Mouse (Mus musculus) frontal cortex, adult 2 months (tissue): ENCODE results near the gene Dnajc11. TPM values are rescaled to one million over a fixed set of nuclear protein-coding genes. Genes with fewer than 3 reads are reported as not detected.

Experiments used
- DNase-seq, 2 experiments: peaks; one replicate each; pipeline ENCODE4 v3.0.0; 2022; ENCODE audit warnings: low spot score in 1 of 2; ENCODE audit errors: extremely low spot score in 1 of 2
- polyA plus RNA-seq: library from polyadenylated mRNA; depleted of rRNA; stranded (reverse); fragments of >200 nt; gene quantifications from 2 replicates; pipeline ENCODE4 v1.2.3, GENCODE M21; 2012

The Dnajc11 gene
- polyA plus RNA-seq, 1 experiment = 62.5 TPM

DNA sequence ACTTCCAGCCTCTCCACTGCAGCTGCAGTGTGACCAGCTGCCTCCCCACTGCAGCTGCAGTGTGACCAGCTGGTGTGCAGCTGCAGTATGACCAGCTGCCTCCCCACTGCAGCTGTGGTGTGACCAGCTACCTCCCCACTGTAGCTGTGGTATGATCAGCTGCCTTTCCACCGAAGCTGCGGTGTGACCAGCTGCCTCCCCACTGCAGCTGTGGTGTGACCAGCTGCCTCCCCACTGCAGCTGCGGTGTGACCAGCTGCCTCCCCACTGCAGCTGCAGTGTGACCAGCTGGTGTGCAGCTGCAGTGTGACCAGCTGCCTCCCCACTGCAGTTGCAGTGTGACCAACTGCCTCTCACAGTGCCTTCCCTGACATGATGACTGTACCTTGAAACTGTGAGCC is 11.4 kb upstream of the Dnajc11 start:
- DNase-seq = no peak

GRCm38 (mm10) chr4:151932576-151933504 is 651 bp upstream of the Dnajc11 start:
- DNase-seq = no peak

GRCm38 (mm10) chr4:151934215-151934572 is 703 bp downstream of the Dnajc11 start:
- no peak for DNase-seq

GRCm38 (mm10) chr4:151937441-151937840 is 4.0 kb downstream of the Dnajc11 start:
- DNase-seq = no peak

DNA sequence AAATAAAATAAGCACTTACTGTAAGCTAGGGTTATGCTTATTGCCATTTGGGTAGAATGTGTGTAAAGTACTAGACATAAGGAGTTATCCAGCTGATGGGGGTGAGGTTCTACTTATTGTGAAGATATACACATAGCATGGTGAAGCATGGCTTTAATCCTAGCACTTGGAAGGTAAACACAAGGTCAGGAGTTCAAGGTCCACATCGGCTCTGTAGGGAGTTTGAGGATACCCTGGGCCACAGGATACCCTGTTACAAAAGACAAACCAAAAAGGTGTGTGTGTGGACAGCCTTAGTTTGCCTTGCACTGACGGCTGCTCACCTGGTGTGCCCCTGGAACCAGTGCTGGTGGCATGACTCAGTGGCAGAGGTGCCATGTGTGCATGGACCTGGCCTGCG is 4.6 kb downstream of the Dnajc11 start:
- DNase-seq = no peak

GRCm38 (mm10) chr4:151946211-151946610 is 12.7 kb downstream of the Dnajc11 start:
- no peak for DNase-seq

GRCm38 (mm10) chr4:151948497-151949471 is 15.3 kb downstream of the Dnajc11 start:
- DNase-seq = no peak

- DNase-seq = no peak
These were observed 19.7 kb downstream of the Dnajc11 start for GRCm38 (mm10) chr4:151953209-151953608.

DNA sequence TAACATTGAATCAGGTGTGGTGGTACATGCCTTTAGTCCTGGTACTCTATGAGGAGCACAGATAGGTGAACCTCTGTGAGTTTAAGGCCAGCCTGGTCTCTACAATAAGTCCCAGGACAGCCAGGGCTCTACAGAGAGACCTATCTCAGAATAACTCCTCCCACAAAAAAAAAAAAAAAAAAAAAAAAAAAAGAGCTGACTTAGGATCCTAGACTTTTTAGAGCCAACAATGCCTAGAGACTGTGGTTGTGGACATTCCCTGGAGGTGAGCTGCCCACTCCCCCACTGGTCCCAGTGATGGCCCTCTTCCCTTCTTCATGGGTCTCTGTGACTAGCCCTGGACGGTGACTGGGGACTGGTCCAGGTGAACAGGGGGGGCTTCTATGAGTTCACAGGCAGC is 22.3 kb downstream of the Dnajc11 start:
- DNase-seq = no peak

- no peak for DNase-seq
These were observed 24.3 kb downstream of the Dnajc11 start for GRCm38 (mm10) chr4:151957584-151958315.

DNA sequence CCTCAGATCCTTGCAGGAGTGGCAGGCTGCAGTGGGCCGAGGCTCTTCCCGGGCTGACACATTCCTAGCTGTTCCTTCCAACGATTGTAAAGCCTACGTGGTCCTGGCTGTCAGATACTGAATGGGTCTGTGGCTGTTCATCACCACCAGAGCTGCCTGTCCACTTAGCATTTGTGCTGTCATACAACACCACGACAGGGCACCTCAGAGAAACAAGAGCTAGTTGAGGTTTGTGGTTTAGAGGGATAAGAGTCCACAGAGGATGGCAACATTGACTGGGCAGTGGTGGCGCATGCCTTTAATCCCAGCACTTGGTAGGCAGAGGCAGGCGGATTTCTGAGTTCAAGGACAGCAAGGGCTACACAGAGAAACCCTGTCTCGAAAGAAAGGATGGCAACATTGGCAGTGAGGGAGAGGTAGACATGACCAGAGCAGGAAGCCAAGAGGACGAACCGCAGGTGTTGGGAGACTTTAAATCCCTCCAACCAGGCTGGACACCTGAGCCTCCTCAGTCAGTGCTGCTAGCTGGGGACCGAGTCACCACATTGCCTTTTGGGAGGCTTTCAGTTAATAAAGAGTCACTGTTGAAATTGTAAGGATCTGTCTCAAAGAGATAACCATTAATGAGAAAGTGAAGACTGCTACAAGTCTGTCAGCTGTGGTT is 26.5 kb downstream of the Dnajc11 start:
- no peak for DNase-seq

DNA sequence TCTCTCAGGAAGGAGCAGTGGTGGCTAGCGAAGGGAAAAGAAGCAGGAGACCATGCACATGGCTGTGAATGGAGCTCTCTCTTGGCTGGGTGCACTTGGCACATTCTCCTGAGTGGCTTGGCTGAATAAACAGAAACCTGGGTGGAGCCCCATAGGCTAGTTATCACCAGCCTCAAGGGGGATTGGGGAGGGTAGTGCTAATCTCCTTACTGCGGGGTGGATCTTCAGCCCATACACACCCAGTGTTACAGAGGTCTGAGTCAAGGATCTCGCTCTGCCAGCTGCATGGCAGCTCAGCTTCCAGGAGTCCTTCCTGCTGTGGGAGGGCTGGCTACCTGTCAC is 27.0 kb downstream of the Dnajc11 start:
- no peak for DNase-seq

GRCm38 (mm10) chr4:151962817-151963216 is 29.3 kb downstream of the Dnajc11 start:
- DNase-seq = no peak

DNA sequence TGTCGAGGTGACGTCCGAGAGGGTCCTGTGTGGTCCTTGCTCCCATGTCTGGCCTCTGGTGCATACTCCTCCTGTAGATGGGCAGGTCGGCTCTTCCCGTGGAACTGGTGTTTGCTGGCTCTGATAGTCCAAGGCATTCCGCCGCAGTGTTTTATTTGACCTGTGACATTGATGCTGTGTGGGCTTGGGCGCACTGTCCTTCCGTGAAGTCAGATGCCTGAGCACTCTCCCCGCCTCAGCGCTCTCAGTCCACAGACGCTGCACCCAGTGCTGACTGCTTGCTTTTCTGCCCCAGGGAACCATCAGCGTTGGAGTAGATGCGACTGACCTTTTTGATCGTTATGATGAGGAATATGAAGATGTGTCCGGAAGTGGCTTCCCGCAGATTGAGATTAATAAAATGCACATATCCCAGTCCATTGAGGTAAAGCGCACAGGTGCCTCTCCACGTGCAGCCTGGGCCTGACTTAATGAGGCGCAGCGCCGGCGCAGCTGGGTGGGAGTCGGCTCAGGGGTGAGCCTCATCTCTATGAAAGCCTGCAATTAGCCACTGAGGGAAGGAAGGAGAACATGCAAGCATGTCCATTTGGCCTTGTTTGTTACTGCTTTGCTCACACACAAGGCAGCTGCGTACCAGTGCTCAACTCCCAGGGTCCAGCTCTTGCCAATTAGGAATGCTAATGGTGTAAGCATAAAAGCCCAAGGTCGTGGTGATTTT is 34.9 kb downstream of the Dnajc11 start:
- no peak for DNase-seq

DNA sequence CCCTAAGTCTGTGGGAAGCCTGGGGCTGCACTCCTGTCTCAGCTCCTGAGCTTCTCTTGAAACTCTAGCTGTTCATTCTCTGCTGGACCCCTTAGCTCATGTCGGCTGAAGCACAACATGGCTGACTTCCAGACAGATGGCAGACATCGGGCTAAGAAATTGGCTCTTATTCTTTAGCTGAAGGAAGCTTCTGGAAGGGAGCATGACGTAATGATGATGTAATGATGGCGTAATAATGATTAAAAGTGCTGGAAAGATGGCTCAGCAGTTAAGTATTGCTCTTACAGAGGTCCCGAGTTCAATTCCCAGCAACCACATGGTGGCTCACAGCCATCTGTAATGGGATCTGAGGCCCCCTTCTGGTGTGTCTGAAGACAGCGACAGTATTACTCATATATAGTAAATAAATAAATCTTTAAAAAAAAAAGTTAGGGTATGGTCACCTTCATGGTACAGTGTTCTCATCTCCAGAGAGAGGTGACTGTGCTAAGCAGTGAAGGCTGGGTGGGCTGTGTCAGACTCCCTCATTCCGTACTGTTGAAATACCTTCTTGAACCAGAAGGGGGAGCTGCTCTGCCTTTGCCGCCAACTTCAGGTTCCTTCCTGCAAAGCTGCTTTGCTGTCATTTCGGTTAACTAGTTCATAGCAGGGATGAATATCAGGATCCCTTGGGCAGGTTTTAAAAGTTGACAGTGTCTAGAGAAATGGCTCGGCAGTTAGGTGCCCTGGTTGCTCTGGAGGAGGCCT is 38.9 kb downstream of the Dnajc11 start:
- peak in 1 of 2 experiments; percentile 69 for DNase-seq

GRCm38 (mm10) chr4:151975441-151975840 is 42.0 kb downstream of the Dnajc11 start:
- no peak for DNase-seq

DNA sequence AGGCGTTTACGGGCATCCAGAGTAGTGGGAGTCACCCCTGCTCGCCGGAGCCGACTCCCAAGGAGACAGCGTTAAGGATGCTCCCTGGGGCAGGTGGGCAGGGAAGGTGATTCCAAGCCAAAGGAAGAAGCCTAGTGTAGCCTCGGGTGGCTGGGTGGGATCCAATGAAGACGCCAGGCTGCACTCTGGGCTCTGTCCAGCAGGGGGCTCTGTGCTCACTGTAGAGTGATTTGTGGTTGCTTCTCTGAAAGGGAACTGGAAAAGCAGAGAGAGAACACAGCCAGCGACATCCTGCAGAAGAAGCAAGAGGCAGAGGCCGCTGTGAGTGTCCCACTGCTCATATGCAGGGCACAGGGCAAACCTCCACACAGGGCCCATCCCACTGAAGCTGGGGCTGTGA is 44.3 kb downstream of the Dnajc11 start:
- peak; percentile 76 to 95 for DNase-seq

DNA sequence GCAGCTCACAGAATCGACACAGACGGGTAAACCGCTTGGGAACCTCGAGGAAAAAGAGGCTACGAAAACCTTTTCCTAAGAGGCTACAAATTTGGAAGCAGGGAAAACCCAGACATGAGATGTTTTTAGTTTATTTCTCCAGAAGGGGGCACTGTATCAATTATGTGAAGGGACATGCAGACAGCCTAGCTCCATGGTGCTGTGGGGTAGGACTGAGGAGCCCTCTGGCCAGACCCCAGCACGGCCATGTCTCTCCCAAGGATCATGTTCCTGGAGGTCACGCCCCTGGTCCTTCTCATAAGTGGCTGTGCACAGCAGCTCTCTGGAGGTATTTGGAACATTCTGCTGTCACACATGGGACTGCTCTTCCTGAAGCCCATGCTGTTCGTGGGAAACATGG is 47.2 kb downstream of the Dnajc11 start:
- DNase-seq = peak in 1 of 2 experiments; percentile 50

DNA sequence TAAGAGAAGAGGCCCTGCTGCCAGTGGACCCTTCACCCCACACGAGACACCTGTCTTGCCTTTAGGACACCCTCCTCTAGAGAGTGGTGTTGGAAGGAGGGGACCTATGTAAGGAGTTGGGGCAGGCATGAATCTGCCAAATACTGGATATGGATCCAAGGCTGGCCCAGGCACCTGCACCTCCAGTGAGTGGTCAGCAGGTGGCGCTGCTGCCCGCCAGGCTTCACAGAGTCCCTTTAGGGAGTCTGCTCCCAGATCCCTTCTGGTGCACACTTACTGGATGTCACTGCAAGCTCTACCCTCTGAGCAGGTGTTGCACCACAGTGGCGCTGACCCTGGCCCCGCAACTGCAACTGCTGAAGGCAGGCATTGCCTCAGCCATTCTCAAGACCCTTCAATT is 47.9 kb downstream of the Dnajc11 start:
- peak; percentile 60 to 93 for DNase-seq
